ENCODE assay signal across 18 mouse cellular contexts in the genomic region with DNA sequence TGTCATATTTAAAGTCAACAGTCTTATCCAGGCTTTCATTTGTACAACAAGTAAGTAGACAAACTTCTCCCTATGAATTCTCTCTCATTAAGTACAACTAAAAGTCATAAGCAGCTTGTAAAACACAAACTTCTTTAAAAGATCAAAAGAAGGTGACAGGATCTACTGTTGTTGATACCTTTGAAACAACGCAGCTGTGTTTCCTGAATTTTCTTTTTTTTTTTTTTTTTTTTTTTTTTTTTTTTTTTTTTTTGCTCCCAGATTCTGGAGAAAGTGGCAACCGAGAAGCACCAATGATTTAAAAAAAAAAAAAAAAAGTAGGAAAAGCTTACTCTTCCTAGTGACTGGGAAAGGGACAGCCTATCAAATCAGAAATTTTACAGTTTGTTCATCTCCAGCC. TPM values are rescaled to one million over a fixed set of nuclear protein-coding genes. Genes with fewer than 3 reads are reported as not detected.
DNase-seq lines count a peak whose midpoint lies in the region; TF ChIP-seq lines count a peak whose summit lies in the region.
"Had no signal": no experiment of that assay in that cellular context is flagged by ENCODE, and none has a peak within 500 bp of the region (broad histone marks: within the 10 kb centered on the region; RNA-seq: fewer than 3 reads in every experiment).

No protein-coding gene starts in this region.

- H3K79me2 ChIP-seq in MEL (ENCODE audit: control insufficient read depth, insufficient read depth, low read length, poor library complexity), result no peaks in the 10 kb centered on the region

- no peak for TF ChIP-seq CTCF in MEL (IDR thresholded peaks at IDR 0.05 in 2 of 3, conservative IDR thresholded peaks at IDR 0.05 in 1 of 3; ENCODE audit: control insufficient read depth in 1 of 3, insufficient read depth in 1 of 3, low read depth in 2 of 3, low read length in 3 of 3, poor library complexity in 1 of 3, severe bottlenecking in 1 of 3)

- H3K27ac ChIP-seq in ES-E14 (ENCODE audit: insufficient read depth, low read depth, low read length, poor library complexity, severe bottlenecking) (no peak overlapping the region), MEL (ENCODE audit: control insufficient read depth, low read depth, low read length) (no peak overlapping the region)

- H3K4me3 ChIP-seq in ES-E14 (ENCODE audit: insufficient read depth in 1 of 2, low read depth in 1 of 2, low read length in 2 of 2, poor library complexity in 1 of 2, severe bottlenecking in 1 of 2), result no peak overlapping the region
- H3K4me3 ChIP-seq in MEL (ENCODE audit: control insufficient read depth in 1 of 2, insufficient read depth in 1 of 2, low read depth in 2 of 2, low read length in 2 of 2), result no peak overlapping the region

- TF ChIP-seq RAD21 in MEL (IDR thresholded peaks at IDR 0.05; ENCODE audit: low read depth, low read length), result no peak

- no peak overlapping the region for H3K9ac ChIP-seq in ES-E14 (ENCODE audit: insufficient read depth, low read depth, low read length, poor library complexity, severe bottlenecking)
- no peak overlapping the region for H3K9ac ChIP-seq in MEL (ENCODE audit: control insufficient read depth, low read depth, low read length, poor library complexity, severe bottlenecking)

- intact Hi-C loops in left cerebral cortex, postnatal 4 days (cut with DNase I), result no loop called here

- no peaks in the 10 kb centered on the region for H3K36me3 ChIP-seq in ES-E14 (ENCODE audit: control insufficient read depth, insufficient read depth, low read length, poor library complexity, severe bottlenecking)
- H3K36me3 ChIP-seq in MEL (ENCODE audit: control insufficient read depth in 1 of 2, insufficient read depth in 2 of 2, low read length in 2 of 2), result peaks cover 5 to 14% of the 10 kb centered on the region in 2 experiments; a peak in 3 of 4 replicates

- TF ChIP-seq POLR2A in MEL (IDR thresholded peaks at IDR 0.05; ENCODE audit: control insufficient read depth in 1 of 2, insufficient read depth in 1 of 2, low read depth in 1 of 2, low read length in 2 of 2, poor library complexity in 1 of 2), result no peak

- in situ Hi-C loops in ES-E14 (cut with MboI; ENCODE audit: low sequenced_read_pairs in 2 of 2, unreplicated experiment in 2 of 2), result no loop called here

- no peaks in the 10 kb centered on the region for H3K27me3 ChIP-seq in MEL (ENCODE audit: control insufficient read depth in 1 of 2, insufficient read depth in 2 of 2, low read length in 2 of 2)
- H3K27me3 ChIP-seq: CH12.LX had no signal

- H3K9me3 ChIP-seq in ES-E14 (ENCODE audit: control insufficient read depth, insufficient read depth, low read depth, low read length) (no peaks in the 10 kb centered on the region), MEL (replicated peaks; ENCODE audit: insufficient read depth, low read length) (no peaks in the 10 kb centered on the region)
- H3K9me3 ChIP-seq: G1E had no signal

- H3K4me1 ChIP-seq in ES-E14 (ENCODE audit: control insufficient read depth in 2 of 2, insufficient read depth in 2 of 2, low read length in 2 of 2, poor library complexity in 1 of 2) (no peaks in the 10 kb centered on the region), MEL (ENCODE audit: control insufficient read depth in 1 of 2, insufficient read depth in 2 of 2, low read length in 2 of 2) (no peaks in the 10 kb centered on the region)

- DNase-seq in ES-E14 (ENCODE audit: low read depth, low spot score) (no peak), MEL (ENCODE audit: low read depth, low spot score) (no peak)
- DNase-seq in right cerebral cortex, postnatal 36 days (ENCODE audit: low spot score in 2 of 2), result no peak
- no peak for DNase-seq in left cerebral cortex, postnatal 4 days
- DNase-seq: adrenal gland, adult 2 months; adrenal gland, adult 8-10 months; adrenal gland, postnatal 10 days; adrenal gland, postnatal 14 days; adrenal gland, postnatal 25 days; adrenal gland, postnatal 36 days; B cell, adult 2 months; cerebellum, adult 11 months; cerebellum, adult 11-12 months; cerebellum, adult 18-20 months; cerebellum, adult 2 months; cerebellum, adult 8-10 months had no signal

- TF ChIP-seq EP300 in MEL (IDR thresholded peaks at IDR 0.05; ENCODE audit: low read depth in 1 of 2, low read length in 2 of 2), result no peak

TF ChIP-seq in ES-E14, 5 proteins besides CTCF, POLR2A, EP300 and RAD21:
- TF ChIP-seq MAFK (IDR thresholded peaks at IDR 0.05; ENCODE audit: insufficient read depth, low read depth, low read length) (no peak), HCFC1 (IDR thresholded peaks at IDR 0.05; ENCODE audit: borderline replicate concordance, insufficient read depth, low read length) (no peak), ZNF384 (IDR thresholded peaks at IDR 0.05; ENCODE audit: low read depth, low read length) (peak; percentile 52; the same call in 1 of the 2 replicates)
TF ChIP-seq in ES-E14: peak in this region for 1.

TF ChIP-seq in MEL, 35 proteins besides CTCF, POLR2A, EP300 and RAD21:
- TF ChIP-seq SIN3A (IDR thresholded peaks at IDR 0.05; ENCODE audit: low read length) (no peak), TAL1 (IDR thresholded peaks at IDR 0.05; ENCODE audit: low read length) (no peak), UBTF (IDR thresholded peaks at IDR 0.05; ENCODE audit: borderline replicate concordance, insufficient read depth, low read depth, low read length) (no peak), USF1 (IDR thresholded peaks at IDR 0.05; ENCODE audit: low read depth, low read length) (no peak), ZNF384 (IDR thresholded peaks at IDR 0.05; ENCODE audit: low read depth, low read length) (peak; percentile 70)

RNA-seq across cellular contexts. Expression of gene Jade3, which starts 57.7 kb away (rescaled TPM):
- total RNA-seq in ES-E14 (2012; rRNA removed) (14.4 and 23.1 TPM in 2 replicates), MEL (2012; rRNA removed) (22.7 and 24.2 TPM in 2 replicates)
- 10 to 100 TPM in 1 of 2 experiments, not detected in 1; 19.7 TPM for polyA plus RNA-seq in MEL (2012; ENCODE audit: insufficient read depth in 1 of 2, insufficient read length in 2 of 2, low read depth in 1 of 2, low replicate concordance in 2 of 2, missing spikeins in 1 of 2)
- total RNA-seq in left cerebral cortex, postnatal 4 days (2021), result 10 to 100 TPM; 12.4 to 12.6 TPM
